Mouse (Mus musculus): ENCODE data around the gene Kmo. TPM values are rescaled to one million over a fixed set of nuclear protein-coding genes. Genes with fewer than 3 reads are reported as not detected.

Kmo gene
- polyA plus RNA-seq, 1 experiment: 1.0 TPM

DNA sequence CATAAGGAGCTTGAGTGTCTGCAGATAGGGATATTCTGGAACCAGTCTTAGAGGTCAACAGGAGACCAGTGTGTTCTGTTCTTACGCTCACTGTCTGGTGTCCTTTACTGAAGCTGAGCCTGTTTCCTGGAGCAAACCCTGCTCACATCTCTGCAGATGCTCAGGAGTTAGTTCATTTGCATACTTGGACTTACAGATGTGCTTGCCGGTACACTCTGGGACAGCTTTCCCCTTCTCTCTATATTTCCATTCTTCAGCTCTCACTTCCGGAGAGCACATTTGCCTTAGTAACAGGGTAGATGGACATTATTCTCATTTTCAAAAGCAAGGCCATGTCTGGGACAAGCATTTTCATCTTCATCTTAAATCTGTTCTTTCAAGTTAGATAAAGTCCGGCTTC lies 28.4 kb downstream of the Kmo start:
- Histone ChIP-seq H3K36me3 (ENCODE audit: control insufficient read depth, insufficient read depth, low read length) (no peaks in the 10 kb centered on the region), H3K4me1 (ENCODE audit: control insufficient read depth, insufficient read depth, low read length) (no peaks in the 10 kb centered on the region), H3K4me3 (ENCODE audit: control insufficient read depth, low read depth, low read length) (no peak overlapping the region), H3K27me3 (ENCODE audit: control insufficient read depth, insufficient read depth, low read length) (no peaks in the 10 kb centered on the region), H3K27ac (ENCODE audit: control insufficient read depth, insufficient read depth, low read depth, low read length) (no peak overlapping the region)
- no peak for TF ChIP-seq CTCF (IDR thresholded peaks at IDR 0.05; ENCODE audit: control insufficient read depth, insufficient read depth, insufficient replicate concordance, low read depth, low read length)
- TF ChIP-seq POLR2A (IDR thresholded peaks at IDR 0.05; ENCODE audit: control insufficient read depth, low read depth, low read length): no peak

- Histone ChIP-seq H3K4me1 (ENCODE audit: control insufficient read depth, insufficient read depth, low read length) (no peaks in the 10 kb centered on the region), H3K4me3 (ENCODE audit: control insufficient read depth, low read depth, low read length) (no peak overlapping the region), H3K27ac (ENCODE audit: control insufficient read depth, insufficient read depth, low read depth, low read length) (no peak overlapping the region), H3K27me3 (ENCODE audit: control insufficient read depth, insufficient read depth, low read length) (no peaks in the 10 kb centered on the region), H3K36me3 (ENCODE audit: control insufficient read depth, insufficient read depth, low read length) (no peaks in the 10 kb centered on the region)
- TF ChIP-seq CTCF (IDR thresholded peaks at IDR 0.05; ENCODE audit: control insufficient read depth, insufficient read depth, insufficient replicate concordance, low read depth, low read length): no peak
- no peak for TF ChIP-seq POLR2A (IDR thresholded peaks at IDR 0.05; ENCODE audit: control insufficient read depth, low read depth, low read length)
Measured at GRCm38 (mm10) chr1:175659900-175660299, 39.7 kb downstream of the Kmo start.

DNA sequence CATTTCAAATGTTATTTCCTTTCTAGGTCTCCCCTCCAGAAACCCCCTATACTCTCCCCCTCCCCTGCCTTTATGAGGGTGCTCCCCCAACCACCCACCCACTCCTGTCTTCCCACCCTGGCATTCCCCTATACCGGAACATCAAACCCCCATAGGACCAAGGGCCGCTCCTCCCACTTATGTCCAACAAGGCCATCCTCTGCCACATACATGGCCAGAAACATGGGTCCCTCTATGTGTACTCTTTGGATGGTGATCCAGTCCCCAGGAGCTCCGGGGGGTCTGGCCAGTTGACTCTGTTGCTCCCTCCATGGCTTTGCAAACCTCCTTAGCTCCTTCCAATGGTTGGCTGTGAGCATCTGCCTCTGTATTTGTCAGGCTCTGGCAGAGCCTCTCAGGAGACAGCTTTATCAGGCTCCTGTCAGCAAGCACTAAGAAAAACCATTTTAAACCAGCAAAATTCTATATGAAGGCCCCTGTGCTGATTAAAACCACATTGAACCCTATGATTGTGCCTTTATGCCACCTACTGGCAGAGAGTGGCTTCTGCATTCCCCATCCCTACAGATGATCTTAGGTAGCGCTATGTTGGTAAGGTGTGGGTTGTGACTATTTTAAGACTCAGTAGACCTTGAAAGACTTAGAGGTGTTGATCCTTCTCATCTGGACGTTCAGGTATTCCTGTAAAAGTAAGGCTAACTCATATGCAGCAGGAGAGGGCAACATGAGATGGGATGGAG lies 48.7 kb downstream of the Kmo start:
- no peak for TF ChIP-seq POLR2A (IDR thresholded peaks at IDR 0.05; ENCODE audit: control insufficient read depth, low read depth, low read length)
- no peak for TF ChIP-seq CTCF (IDR thresholded peaks at IDR 0.05; ENCODE audit: control insufficient read depth, insufficient read depth, insufficient replicate concordance, low read depth, low read length)
- Histone ChIP-seq H3K27me3 (ENCODE audit: control insufficient read depth, insufficient read depth, low read length) (no peaks in the 10 kb centered on the region), H3K36me3 (ENCODE audit: control insufficient read depth, insufficient read depth, low read length) (no peaks in the 10 kb centered on the region), H3K4me3 (ENCODE audit: control insufficient read depth, low read depth, low read length) (no peak overlapping the region), H3K4me1 (ENCODE audit: control insufficient read depth, insufficient read depth, low read length) (no peaks in the 10 kb centered on the region), H3K27ac (ENCODE audit: control insufficient read depth, insufficient read depth, low read depth, low read length) (no peak overlapping the region)

- Histone ChIP-seq H3K36me3 (ENCODE audit: control insufficient read depth, insufficient read depth, low read length) (no peaks in the 10 kb centered on the region), H3K4me1 (ENCODE audit: control insufficient read depth, insufficient read depth, low read length) (no peaks in the 10 kb centered on the region)
Measured at GRCm38 (mm10) chr1:175669456-175669855, 49.3 kb downstream of the Kmo start.

DNA sequence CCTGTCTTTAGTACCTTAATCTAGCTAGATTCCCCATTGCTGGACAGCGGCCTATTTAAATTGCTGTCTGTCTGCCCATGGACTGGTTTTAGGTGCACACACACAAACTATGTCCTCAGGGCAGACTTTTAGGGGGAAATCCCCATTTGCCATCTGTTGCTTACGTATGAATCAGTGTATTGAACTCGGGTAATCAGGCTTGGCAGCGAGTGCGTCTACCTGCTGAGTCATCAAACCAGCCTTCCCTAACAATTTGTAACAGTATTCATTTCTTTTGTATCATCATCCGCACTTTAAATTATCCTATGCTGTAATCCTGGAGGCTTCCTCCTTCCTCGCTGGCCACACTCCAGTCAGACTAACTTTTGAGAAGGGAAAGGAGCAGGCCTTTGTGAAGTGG lies 49.9 kb downstream of the Kmo start:
- Histone ChIP-seq H3K4me1 (ENCODE audit: control insufficient read depth, insufficient read depth, low read length) (no peaks in the 10 kb centered on the region), H3K27me3 (ENCODE audit: control insufficient read depth, insufficient read depth, low read length) (no peaks in the 10 kb centered on the region), H3K4me3 (ENCODE audit: control insufficient read depth, low read depth, low read length) (no peak overlapping the region), H3K36me3 (ENCODE audit: control insufficient read depth, insufficient read depth, low read length) (no peaks in the 10 kb centered on the region), H3K27ac (ENCODE audit: control insufficient read depth, insufficient read depth, low read depth, low read length) (no peak overlapping the region)
- TF ChIP-seq CTCF (IDR thresholded peaks at IDR 0.05; ENCODE audit: control insufficient read depth, insufficient read depth, insufficient replicate concordance, low read depth, low read length) (no peak), POLR2A (IDR thresholded peaks at IDR 0.05; ENCODE audit: control insufficient read depth, low read depth, low read length) (no peak)

More at GRCm38 (mm10) chr1:175669456-175669855, 49.3 kb downstream of the Kmo start:
- no peak for TF ChIP-seq CTCF (IDR thresholded peaks at IDR 0.05; ENCODE audit: control insufficient read depth, insufficient read depth, insufficient replicate concordance, low read depth, low read length)
- TF ChIP-seq POLR2A (IDR thresholded peaks at IDR 0.05; ENCODE audit: control insufficient read depth, low read depth, low read length): no peak
- H3K27ac ChIP-seq (ENCODE audit: control insufficient read depth, insufficient read depth, low read depth, low read length): no peak overlapping the region
- H3K27me3 ChIP-seq (ENCODE audit: control insufficient read depth, insufficient read depth, low read length): no peaks in the 10 kb centered on the region
- no peak overlapping the region for H3K4me3 ChIP-seq (ENCODE audit: control insufficient read depth, low read depth, low read length)

DNA sequence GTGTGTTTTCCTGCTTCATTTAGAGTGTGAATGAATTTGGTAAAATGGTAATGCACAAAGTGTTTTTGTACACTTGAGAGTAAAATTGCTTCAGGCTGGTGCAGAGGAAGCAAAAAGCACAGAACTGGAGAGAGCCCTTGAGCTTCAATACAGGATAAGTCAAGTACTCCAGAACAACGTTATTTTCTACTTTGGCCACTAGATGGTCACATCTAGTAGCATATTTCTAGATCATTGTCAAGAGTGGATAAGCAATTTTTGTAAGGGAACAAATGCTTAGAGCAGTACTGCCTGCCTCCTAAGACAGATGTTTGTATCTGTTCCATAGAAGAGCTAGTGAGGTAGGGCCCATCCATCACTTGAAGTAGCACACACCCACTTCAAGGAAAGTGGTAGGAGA lies 51.4 kb downstream of the Kmo start:
- H3K27ac ChIP-seq (ENCODE audit: control insufficient read depth, insufficient read depth, low read depth, low read length): no peak overlapping the region
- H3K4me3 ChIP-seq (ENCODE audit: control insufficient read depth, low read depth, low read length): no peak overlapping the region
- TF ChIP-seq POLR2A (IDR thresholded peaks at IDR 0.05; ENCODE audit: control insufficient read depth, low read depth, low read length): no peak
- TF ChIP-seq CTCF (IDR thresholded peaks at IDR 0.05; ENCODE audit: control insufficient read depth, insufficient read depth, insufficient replicate concordance, low read depth, low read length): no peak
- no peaks in the 10 kb centered on the region for H3K4me1 ChIP-seq (ENCODE audit: control insufficient read depth, insufficient read depth, low read length)
- H3K27me3 ChIP-seq (ENCODE audit: control insufficient read depth, insufficient read depth, low read length): no peaks in the 10 kb centered on the region
- H3K36me3 ChIP-seq (ENCODE audit: control insufficient read depth, insufficient read depth, low read length): no peaks in the 10 kb centered on the region

DNA sequence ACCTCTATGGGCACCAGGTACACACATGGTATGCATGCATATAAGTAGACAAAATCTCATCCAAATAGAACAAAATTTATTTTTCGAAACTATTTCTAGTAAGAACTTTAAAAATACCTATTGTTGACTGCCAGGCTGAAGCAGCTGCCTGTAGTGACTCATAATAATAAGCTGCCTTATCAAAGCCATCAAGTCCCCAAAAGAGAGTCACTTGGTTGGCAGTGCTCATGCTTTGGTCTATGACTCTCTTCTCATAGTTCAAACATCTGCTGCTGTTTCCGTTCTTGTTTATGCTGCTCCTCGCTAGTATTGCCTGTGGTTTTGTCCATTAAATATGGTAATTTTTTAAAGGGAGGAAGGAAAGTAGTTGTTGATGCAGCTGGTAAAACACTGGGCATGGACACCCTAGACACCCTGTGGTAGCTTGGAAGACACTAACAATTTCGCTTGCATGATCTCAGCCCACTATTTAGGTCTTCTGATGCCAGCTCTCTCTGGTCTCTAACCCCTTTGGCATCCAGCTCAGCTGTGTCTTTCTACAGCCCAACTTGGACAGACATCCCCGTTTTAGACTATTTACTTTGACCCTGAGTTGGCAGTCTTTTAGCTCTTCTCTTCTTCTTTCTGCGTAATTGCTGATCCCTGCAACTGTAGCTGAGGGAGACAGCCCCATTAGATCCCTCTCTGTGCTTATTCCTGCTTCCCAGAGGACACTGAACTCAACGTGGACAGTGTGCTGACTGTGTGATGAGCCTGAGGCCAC lies 53.6 kb downstream of the Kmo start:
- H3K4me3 ChIP-seq (ENCODE audit: control insufficient read depth, low read depth, low read length): no peak overlapping the region
- no peak overlapping the region for H3K27ac ChIP-seq (ENCODE audit: control insufficient read depth, insufficient read depth, low read depth, low read length)
- H3K27me3 ChIP-seq (ENCODE audit: control insufficient read depth, insufficient read depth, low read length): no peaks in the 10 kb centered on the region
- H3K36me3 ChIP-seq (ENCODE audit: control insufficient read depth, insufficient read depth, low read length): no peaks in the 10 kb centered on the region
- H3K4me1 ChIP-seq (ENCODE audit: control insufficient read depth, insufficient read depth, low read length): no peaks in the 10 kb centered on the region
- TF ChIP-seq POLR2A (IDR thresholded peaks at IDR 0.05; ENCODE audit: control insufficient read depth, low read depth, low read length): no peak
- TF ChIP-seq CTCF (IDR thresholded peaks at IDR 0.05; ENCODE audit: control insufficient read depth, insufficient read depth, insufficient replicate concordance, low read depth, low read length): no peak
